Mouse (Mus musculus) thymus, postnatal 0 days (tissue): ENCODE data around the gene Gm21190. TPM values are rescaled to one million over a fixed set of nuclear protein-coding genes. Genes with fewer than 3 reads are reported as not detected.
"Not testable (repeated sequence)": the region's sequence is repeated elsewhere in the genome, so short reads cannot be mapped to it uniquely, and the experiment has no call there.

ENCODE experiments used
- DNase-seq: peaks from one replicate; pipeline ENCODE4 v3.0.0-alpha.2; 2015; ENCODE audit warnings: low spot score
- polyA plus RNA-seq: library from polyadenylated mRNA; unstranded; fragments of >200 nt; fragmentation: Nextera tagmentation; extraction: Ambion mirVana; gene quantifications from 2 replicates; pipeline ENCODE4 v1.2.1, GENCODE M21; 2015

The Gm21190 gene
- polyA plus RNA-seq, 1 experiment from 2014 or later = 0.17 TPM

DNA sequence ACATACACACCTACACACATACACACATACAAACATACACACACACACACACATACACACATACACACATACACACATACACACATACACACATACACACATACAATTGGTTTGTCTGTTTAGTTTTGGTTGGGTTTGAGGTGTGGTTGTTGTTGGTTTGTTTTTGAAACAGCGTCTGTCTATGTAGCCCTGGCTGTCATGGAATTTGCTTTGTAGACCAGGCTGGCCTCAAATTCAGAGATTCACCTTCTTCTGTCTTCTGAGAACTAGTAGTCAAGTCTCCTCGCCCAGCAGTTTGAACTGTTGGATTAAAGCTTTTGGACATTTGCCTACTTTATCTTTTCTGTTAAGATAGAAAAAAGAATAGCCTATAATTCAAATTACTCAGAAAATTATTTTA, 38.1 kb downstream of the Gm21190 start:
- DNase-seq = peak; percentile 1

DNA sequence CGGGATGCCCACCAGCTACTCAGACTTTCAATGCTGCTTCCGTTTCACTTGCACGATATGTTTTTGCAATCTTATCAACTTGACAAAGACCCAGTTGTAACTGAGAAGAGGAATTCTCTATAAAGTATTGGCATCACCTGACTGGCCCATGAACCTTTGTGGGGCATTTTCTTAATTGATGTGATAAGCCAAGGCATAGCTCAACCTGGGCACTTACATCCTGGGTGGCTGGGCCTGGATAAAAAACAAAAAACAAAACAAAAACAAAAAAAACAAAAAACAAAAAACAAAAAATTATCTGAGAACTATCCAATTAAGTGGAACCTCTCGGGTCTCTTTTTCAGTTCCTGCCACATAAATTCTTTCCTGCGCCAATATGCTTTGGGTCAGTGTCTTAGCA, 40.3 kb downstream of the Gm21190 start:
- DNase-seq = peak; percentile 1

DNA sequence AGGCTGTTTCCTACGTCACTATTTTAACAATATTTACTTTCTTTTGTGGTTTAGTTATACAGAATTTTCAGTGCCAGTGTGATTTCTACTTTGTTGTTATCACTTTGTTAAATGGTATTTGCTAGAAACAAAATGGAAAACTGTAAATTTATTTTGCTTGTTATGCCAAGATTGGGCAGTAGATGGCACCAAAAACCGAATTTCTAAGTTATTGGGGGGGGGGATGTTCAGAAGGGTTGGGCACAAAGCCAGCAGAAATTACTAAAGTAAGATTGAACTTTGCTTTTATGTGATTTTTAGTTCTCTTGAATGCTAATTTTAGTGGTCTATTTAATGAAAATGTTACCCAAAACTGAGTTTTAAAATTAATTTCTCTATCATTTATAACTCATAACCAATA, 44.4 kb downstream of the Gm21190 start:
- DNase-seq = not testable (repeated sequence)

DNA sequence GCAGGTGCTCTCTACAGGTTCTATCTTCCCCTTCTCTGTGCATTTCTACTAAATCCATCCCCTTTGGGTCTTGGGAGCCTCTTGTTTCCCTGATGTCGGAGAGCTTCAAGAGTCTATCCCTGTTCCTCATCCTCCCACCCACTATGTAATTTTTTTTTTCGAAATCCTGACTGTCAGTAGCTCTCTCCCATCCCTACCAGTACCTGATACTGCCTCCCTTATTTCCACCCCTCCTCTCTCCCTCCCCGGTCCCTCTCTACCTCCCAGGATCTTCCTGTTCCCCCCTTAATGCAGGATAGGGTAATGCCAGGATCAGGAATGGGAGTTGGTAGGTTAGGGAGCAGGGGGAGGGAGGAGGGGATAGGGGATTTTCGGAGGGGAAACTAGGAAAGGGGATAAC, 45.4 kb downstream of the Gm21190 start:
- peak; percentile 1 for DNase-seq

DNA sequence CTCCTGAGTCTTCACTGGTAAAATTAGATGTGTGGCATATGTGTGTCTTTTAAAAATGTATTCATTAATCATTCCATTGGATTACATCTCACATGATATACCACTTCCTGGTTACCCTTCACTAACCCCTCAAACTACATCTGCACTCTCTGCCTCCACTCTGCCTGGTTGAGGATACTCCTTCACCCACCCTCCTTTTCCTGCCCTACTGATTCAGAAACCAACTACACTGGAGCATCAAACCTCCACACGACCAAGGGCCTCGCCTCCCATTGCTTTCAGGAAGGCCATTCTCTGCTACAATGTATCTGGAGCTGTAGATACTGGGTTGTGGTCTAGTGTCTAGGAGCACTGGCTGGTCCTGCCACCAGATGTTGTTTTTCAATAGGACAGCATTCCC, 46.2 kb downstream of the Gm21190 start:
- not testable (repeated sequence) for DNase-seq

DNA sequence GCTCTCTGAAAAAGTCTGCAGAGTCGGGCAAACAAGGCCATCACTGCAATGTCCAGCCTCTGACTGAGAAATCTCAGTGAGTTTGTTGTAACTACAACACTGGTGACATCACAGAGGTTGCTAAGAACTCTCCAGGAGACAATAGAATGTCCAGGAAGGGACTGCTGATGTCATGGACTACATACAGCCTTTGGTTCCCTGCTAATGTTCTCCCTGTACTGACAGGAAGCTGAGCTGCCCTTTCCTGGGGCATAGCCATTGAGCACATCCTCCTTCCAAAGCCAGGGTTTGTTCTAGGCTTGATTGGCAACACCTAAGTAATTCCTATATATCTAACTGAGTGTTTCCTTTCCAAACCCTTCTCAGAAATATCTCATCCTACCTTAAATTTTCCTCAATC, 52.6 kb downstream of the Gm21190 start, which contains the start of gene Gm21149:
Gene Gm21149, minus strand, starts transcription at position 101 of the 400 bp plus-strand sequence.
- not testable (repeated sequence) for DNase-seq

Other genes with a start within 250 kb of the Gm21190 start
- gene Gm21149, start 52.7 kb downstream of the Gm21190 start, polyA plus RNA-seq = 0.17 and 0.50 TPM in 2 replicates
- 0.28 and 0.33 TPM in 2 replicates for gene Gm21083, start 48.1 kb upstream of the Gm21190 start, polyA plus RNA-seq
- gene Speer4d, start 89.8 kb upstream of the Gm21190 start, polyA plus RNA-seq = 0.28 TPM in 1 of 2 replicates, not detected in the other
- not detected in 2 replicates for gene 4930572O03Rik, start 127.8 kb upstream of the Gm21190 start, polyA plus RNA-seq
- 0.72 and 0.82 TPM in 2 replicates for gene Speer4c, start 185.0 kb upstream of the Gm21190 start, polyA plus RNA-seq